Mouse (Mus musculus) liver, postnatal 0 days (tissue): Measurements from ENCODE around the gene D430042O09Rik.

Source experiments
- CTCF ChIP-seq: sonication (generic); IDR thresholded peaks from 2 replicates; pipeline ENCODE4 v1.5.1; 2016; ENCODE audit warnings: antibody characterized with exemption, low read depth
- EP300 ChIP-seq: IDR thresholded peaks from 2 replicates; pipeline ENCODE4 v1.6.1; 2016; ENCODE audit warnings: antibody characterized with exemption, low read depth, mild to moderate bottlenecking

DNA sequence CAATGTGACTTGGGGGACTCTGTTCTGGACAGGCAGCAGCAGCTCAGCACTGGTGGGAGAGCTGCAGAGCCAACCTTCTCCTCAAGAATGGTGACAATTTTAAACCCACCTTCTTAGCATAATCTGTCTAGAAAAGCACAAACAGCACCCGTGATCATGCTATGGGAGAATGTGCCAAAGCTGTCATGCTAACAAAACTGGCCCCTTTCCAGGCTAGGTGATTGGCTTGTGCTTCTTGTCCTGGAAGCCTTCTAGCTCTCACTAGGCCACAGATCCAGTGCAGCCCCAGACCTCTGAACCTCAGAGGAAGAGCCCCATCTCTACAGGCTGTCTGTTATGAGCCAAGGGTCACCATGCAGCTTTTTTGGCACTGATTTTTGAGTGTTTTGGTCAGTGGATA, 98.9 kb downstream of the D430042O09Rik start:
- TF ChIP-seq CTCF = no peak
- TF ChIP-seq EP300 = no peak
